Mouse (Mus musculus) gastrocnemius, adult 2 months (tissue): ENCODE data around the gene Adamts18. TPM values are rescaled to one million over a fixed set of nuclear protein-coding genes. Genes with fewer than 3 reads are reported as not detected.
A peak's percentile ranks its signal among the peaks of the same experiment; 100 is the strongest.

Experiments
- DNase-seq: peaks from one replicate; pipeline ENCODE4 v3.0.0; 2022
- H3K27ac ChIP-seq: fragments of 200-600 bp; 2 replicates; pipeline ENCODE4 v1.8.1; 2022; ENCODE audit warnings: mild to moderate bottlenecking
- H3K4me3 ChIP-seq: fragments of 200-600 bp; 2 replicates; pipeline ENCODE4 v1.8.1; 2022; ENCODE audit warnings: mild to moderate bottlenecking, moderate library complexity
- CTCF ChIP-seq: fragments of 200-600 bp; IDR thresholded peaks from 2 replicates; pipeline ENCODE4 v1.8.1; 2022; ENCODE audit warnings: antibody characterized with exemption, mild to moderate bottlenecking, moderate library complexity
- intact Hi-C: fragments of 180-260 bp; cut with DNase I; formaldehyde crosslinking; loops from one replicate; pipeline ENCODE4 v1.15.1; 2025
- long read RNA-seq, 2 experiments: library from polyadenylated mRNA; stranded (forward); transcript quantifications; one replicate each; pipeline ENCODE4 v2.0.0; 2021
- total RNA-seq, 2 experiments: library from RNA; stranded (reverse); gene quantifications; 2 replicates each; pipeline ENCODE4 v1.2.3; 2021

Adamts18 gene
- under 1 TPM; 0.03 to 0.15 TPM for total RNA-seq
- long read RNA-seq, experiment 1, result 0 reads
- long read RNA-seq, experiment 2, result 0 reads

- H3K4me3 ChIP-seq, result peak within 1 kb of the TSS; percentile 65
- no peak for DNase-seq
- H3K27ac ChIP-seq, result no peak within 1 kb of the TSS
- TF ChIP-seq CTCF, result no peak
- intact Hi-C loops, result no loop called here
These were observed at the start of gene Adamts18 for GRCm38 (mm10) chr8:113848653-113849135. TSS of gene Adamts18 (minus strand) at chr8:113848738.

DNA sequence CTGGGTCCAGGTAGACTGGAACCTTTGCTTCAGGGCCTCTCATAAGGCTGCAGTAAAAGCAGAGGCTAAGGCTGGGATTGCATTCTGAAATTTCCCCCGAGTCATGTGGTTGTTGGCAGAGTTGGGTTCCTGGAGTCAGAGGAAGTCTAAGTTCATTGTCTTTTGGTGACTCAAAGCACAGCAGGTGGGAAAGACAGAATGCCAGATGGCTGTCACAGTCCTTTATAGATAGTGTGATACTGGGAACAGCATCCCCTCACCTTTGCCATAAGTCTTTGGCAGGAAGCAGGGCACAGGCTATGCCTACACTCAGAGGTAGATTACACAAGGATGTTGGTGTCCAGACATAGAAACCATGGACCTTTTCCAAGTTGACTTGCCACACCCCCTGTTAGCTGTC, 47.9 kb upstream of the Adamts18 start:
- intact Hi-C loops, result no loop called here
- Histone ChIP-seq H3K4me3 (no peak overlapping the region), H3K27ac (no peak overlapping the region)
- no peak for DNase-seq
- TF ChIP-seq CTCF, result no peak

- H3K27ac ChIP-seq, result no peak overlapping the region
These were observed 42.8 kb upstream of the Adamts18 start for GRCm38 (mm10) chr8:113891376-113891775.

GRCm38 (mm10) chr8:113886509-113886908, 38.0 kb upstream of the Adamts18 start:
- H3K27ac ChIP-seq, result no peak overlapping the region
- TF ChIP-seq CTCF, result no peak
- intact Hi-C loops, result no loop called here
- no peak overlapping the region for H3K4me3 ChIP-seq
- DNase-seq, result no peak

More at GRCm38 (mm10) chr8:113891376-113891775, 42.8 kb upstream of the Adamts18 start:
- TF ChIP-seq CTCF, result no peak
- no peak for DNase-seq
- no peak overlapping the region for H3K4me3 ChIP-seq
- intact Hi-C loops, result no loop called here

- TF ChIP-seq CTCF, result no peak
- Histone ChIP-seq H3K4me3 (no peak overlapping the region), H3K27ac (no peak overlapping the region)
- DNase-seq, result no peak
- intact Hi-C loops, result no loop called here
These were observed 36.6 kb upstream of the Adamts18 start for GRCm38 (mm10) chr8:113885101-113885500.

GRCm38 (mm10) chr8:113883994-113884393, 35.5 kb upstream of the Adamts18 start:
- no peak overlapping the region for H3K4me3 ChIP-seq
- TF ChIP-seq CTCF, result no peak
- intact Hi-C loops, result no loop called here
- H3K27ac ChIP-seq, result no peak overlapping the region
- no peak for DNase-seq

GRCm38 (mm10) chr8:113882558-113882957, 34.0 kb upstream of the Adamts18 start:
- TF ChIP-seq CTCF, result no peak
- no peak overlapping the region for H3K27ac ChIP-seq
- intact Hi-C loops, result no loop called here
- DNase-seq, result no peak
- no peak overlapping the region for H3K4me3 ChIP-seq

DNA sequence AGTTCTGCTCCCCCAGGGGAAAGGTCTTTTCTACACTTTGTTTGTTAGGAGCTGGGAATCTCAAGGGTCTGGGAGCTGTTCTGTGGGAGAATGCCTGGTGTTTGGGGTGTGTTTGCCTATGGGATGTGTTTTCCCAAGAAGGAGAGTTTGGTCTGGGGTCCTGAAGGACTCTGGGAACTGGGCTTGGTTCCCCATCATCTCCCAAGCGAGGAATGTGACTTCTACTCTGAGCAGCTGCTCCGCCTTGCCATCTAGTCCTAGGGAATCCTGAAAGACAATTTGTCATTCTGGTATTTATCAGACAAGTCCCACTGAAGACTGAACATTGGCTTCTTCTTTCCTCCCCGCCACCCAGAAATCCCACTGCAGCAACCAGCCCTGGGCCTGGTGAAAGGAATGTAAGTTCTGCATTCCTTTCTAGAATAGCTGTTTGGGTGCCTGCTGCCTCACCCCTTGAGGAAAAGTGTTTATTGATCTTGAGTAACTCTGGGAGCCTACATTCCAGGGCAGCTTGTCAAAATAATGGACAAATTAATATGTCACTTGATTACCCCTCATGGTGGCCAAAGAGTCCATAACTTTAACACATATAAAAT, 30.0 kb upstream of the Adamts18 start:
- H3K27ac ChIP-seq, result no peak overlapping the region
- no peak for TF ChIP-seq CTCF
- no peak overlapping the region for H3K4me3 ChIP-seq
- no peak for DNase-seq
- intact Hi-C loops, result no loop called here

DNA sequence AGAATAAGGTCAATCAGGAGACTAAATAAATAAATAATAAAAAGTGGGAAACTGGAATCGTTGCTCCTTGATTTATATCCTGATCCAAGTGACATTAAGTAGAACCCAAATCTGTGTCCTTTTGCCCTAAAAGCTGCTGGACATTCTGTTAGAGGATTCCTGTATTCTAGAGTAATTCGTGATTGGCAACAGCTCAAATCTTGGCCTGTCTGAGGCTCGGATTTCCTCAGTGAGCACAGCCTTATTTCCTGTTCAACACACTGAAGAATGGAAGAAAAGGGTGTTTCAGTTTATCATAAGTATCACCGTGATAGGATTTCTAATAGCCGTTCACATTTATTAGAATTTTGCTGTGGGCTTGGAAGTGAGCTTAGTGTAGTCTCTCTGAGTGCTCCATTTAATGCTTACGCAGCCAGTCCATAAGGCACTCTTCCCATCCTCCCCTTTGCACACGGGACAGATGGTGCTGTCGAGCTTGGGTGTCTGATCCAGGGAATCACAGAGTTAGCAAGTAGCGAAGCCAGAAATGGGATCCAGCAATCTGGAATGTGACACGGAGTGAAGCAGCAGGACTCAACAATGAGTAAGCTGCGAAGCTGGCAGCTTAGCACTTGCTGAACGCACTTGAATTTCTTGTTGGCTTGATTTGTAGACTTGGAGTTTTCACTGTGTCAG, 25.0 kb upstream of the Adamts18 start:
- TF ChIP-seq CTCF, result no peak
- DNase-seq, result no peak
- Histone ChIP-seq H3K27ac (no peak overlapping the region), H3K4me3 (no peak overlapping the region)
- intact Hi-C loops, result no loop called here

- intact Hi-C loops, result no loop called here
- no peak for TF ChIP-seq CTCF
- no peak overlapping the region for H3K27ac ChIP-seq
- no peak for DNase-seq
- no peak overlapping the region for H3K4me3 ChIP-seq
These were observed 23.9 kb upstream of the Adamts18 start for GRCm38 (mm10) chr8:113872436-113872835.

GRCm38 (mm10) chr8:113866530-113866929, 18.0 kb upstream of the Adamts18 start:
- Histone ChIP-seq H3K4me3 (no peak overlapping the region), H3K27ac (no peak overlapping the region)
- intact Hi-C loops, result no loop called here
- no peak for DNase-seq
- TF ChIP-seq CTCF, result no peak

GRCm38 (mm10) chr8:113865326-113866093, 17.0 kb upstream of the Adamts18 start:
- TF ChIP-seq CTCF, result no peak
- DNase-seq, result no peak
- intact Hi-C loops, result no loop called here
- Histone ChIP-seq H3K4me3 (no peak overlapping the region), H3K27ac (no peak overlapping the region)
